Mouse (Mus musculus) layer of hippocampus, adult 11-12 months (tissue): ENCODE results near the gene Sarnp.
A peak's percentile ranks its signal among the peaks of the same experiment; 100 is the strongest.

Experiments used
- DNase-seq: peaks from one replicate; pipeline ENCODE4 v3.0.0; 2022; ENCODE audit warnings: low spot score

Sarnp gene

GRCm38 (mm10) chr10:128817033-128817432 lies at the start of gene Sarnp:
Gene Sarnp, plus strand, starts transcription at chr10:128817333.
- no peak for DNase-seq

GRCm38 (mm10) chr10:128772895-128773294 lies 44.2 kb upstream of the Sarnp start:
- no peak for DNase-seq

GRCm38 (mm10) chr10:128773685-128774084 lies 43.4 kb upstream of the Sarnp start:
- no peak for DNase-seq

GRCm38 (mm10) chr10:128778441-128778840 lies 38.7 kb upstream of the Sarnp start:
- DNase-seq, result no peak

- DNase-seq, result no peak
Measured at GRCm38 (mm10) chr10:128779011-128779795, 37.9 kb upstream of the Sarnp start.

GRCm38 (mm10) chr10:128780200-128780599 lies 36.9 kb upstream of the Sarnp start:
- no peak for DNase-seq

- no peak for DNase-seq
Measured at GRCm38 (mm10) chr10:128790398-128791124, 26.6 kb upstream of the Sarnp start, which contains the start of gene Mmp19. Gene Mmp19, plus strand, starts transcription at chr10:128790910.

GRCm38 (mm10) chr10:128792041-128792440 lies 25.1 kb upstream of the Sarnp start:
- no peak for DNase-seq

GRCm38 (mm10) chr10:128793258-128793657 lies 23.9 kb upstream of the Sarnp start:
- DNase-seq, result no peak

GRCm38 (mm10) chr10:128794391-128794790 lies 22.7 kb upstream of the Sarnp start:
- DNase-seq, result no peak

- peak; percentile 54 for DNase-seq
Measured at GRCm38 (mm10) chr10:128795581-128795980, 21.6 kb upstream of the Sarnp start.

GRCm38 (mm10) chr10:128798676-128799075 lies 18.5 kb upstream of the Sarnp start:
- no peak for DNase-seq

GRCm38 (mm10) chr10:128801981-128802495 lies 15.1 kb upstream of the Sarnp start:
- DNase-seq, result no peak

- no peak for DNase-seq
Measured at GRCm38 (mm10) chr10:128802956-128803355, 14.2 kb upstream of the Sarnp start.

GRCm38 (mm10) chr10:128803361-128803760 lies 13.8 kb upstream of the Sarnp start:
- no peak for DNase-seq

- peak; percentile 69 for DNase-seq
Measured at GRCm38 (mm10) chr10:128803771-128804270, 13.3 kb upstream of the Sarnp start, which contains the start of gene Dnajc14. Gene Dnajc14, plus strand, starts transcription at chr10:128804062.

- peak; percentile 75 for DNase-seq
Measured at GRCm38 (mm10) chr10:128804271-128805091, 12.7 kb upstream of the Sarnp start, which contains the start of gene Tmem198b. Gene Tmem198b, minus strand, starts transcription at chr10:128804370.

- peak; percentile 94 for DNase-seq
Measured at GRCm38 (mm10) chr10:128805092-128806000, 11.8 kb upstream of the Sarnp start.

- no peak for DNase-seq
Measured at GRCm38 (mm10) chr10:128806086-128806485, 11.0 kb upstream of the Sarnp start.

- no peak for DNase-seq
Measured at GRCm38 (mm10) chr10:128807018-128807417, 10.1 kb upstream of the Sarnp start.

- DNase-seq, result peak; percentile 48
Measured at GRCm38 (mm10) chr10:128820217-128820616, 3.1 kb downstream of the Sarnp start.
